Mouse (Mus musculus) myocyte (in vitro differentiated cells): ENCODE measurements around the gene Heg1. TPM values are rescaled to one million over a fixed set of nuclear protein-coding genes. Genes with fewer than 3 reads are reported as not detected.

Experiments used
- H3K27me3 ChIP-seq: one replicate; pipeline ENCODE4 v1.6.1; 2011; ENCODE audit not compliant: control insufficient read depth, insufficient read depth, insufficient read length
- H3K36me3 ChIP-seq: one replicate; pipeline ENCODE4 v1.6.1; 2011; ENCODE audit not compliant: control insufficient read depth, insufficient read depth
- H3K4me2 ChIP-seq: one replicate; pipeline ENCODE4 v1.6.1; 2011; ENCODE audit warnings: low read depth, control low read depth
- H3K4me3 ChIP-seq: one replicate; pipeline ENCODE4 v1.5.1; 2011; ENCODE audit warnings: mild to moderate bottlenecking, control low read depth, moderate library complexity
- H3K79me2 ChIP-seq: one replicate; pipeline ENCODE4 v1.6.1; 2011; ENCODE audit not compliant: control insufficient read depth, insufficient read depth
- H3ac ChIP-seq: one replicate; pipeline ENCODE4 v1.6.1; 2011; ENCODE audit not compliant: control insufficient read depth, insufficient read length
- CEBPB ChIP-seq: IDR thresholded peaks from 2 replicates; pipeline ENCODE4 v1.6.1; 2011; ENCODE audit warnings: mild to moderate bottlenecking, moderate library complexity; ENCODE audit not compliant: poor library complexity, insufficient read depth, severe bottlenecking
- E2F4 ChIP-seq: IDR thresholded peaks from one replicate; pipeline ENCODE4 v1.6.1; 2011; ENCODE audit warnings: mild to moderate bottlenecking, control low read depth, moderate library complexity; ENCODE audit not compliant: insufficient read depth
- MAX ChIP-seq: IDR thresholded peaks from one replicate; pipeline ENCODE4 v1.6.1; 2011; ENCODE audit warnings: low read depth, mild to moderate bottlenecking, control low read depth
- MYOD1 ChIP-seq, 3 experiments: IDR thresholded peaks; one replicate each; pipeline ENCODE4 v1.6.1; 2011; ENCODE audit warnings: control low read depth in 2 of 3, low read depth in 2 of 3, mild to moderate bottlenecking in 2 of 3, moderate library complexity in 1 of 3; ENCODE audit not compliant: insufficient read length in 2 of 3, control insufficient read depth in 1 of 3
- MYOG ChIP-seq, 3 experiments: IDR thresholded peaks; one replicate each; pipeline ENCODE4 v1.6.1; 2011; ENCODE audit warnings: control low read depth in 2 of 3, low read depth in 2 of 3, mild to moderate bottlenecking in 2 of 3; ENCODE audit not compliant: insufficient read length in 2 of 3, control insufficient read depth in 1 of 3, insufficient read depth in 1 of 3
- POLR2A ChIP-seq: IDR thresholded peaks from one replicate; pipeline ENCODE4 v1.6.1; 2011; ENCODE audit warnings: low read depth, mild to moderate bottlenecking, control low read depth, moderate library complexity; ENCODE audit not compliant: insufficient read length
- POLR2AphosphoS2 ChIP-seq: IDR thresholded peaks from one replicate; pipeline ENCODE4 v1.6.1; 2011; ENCODE audit warnings: low read depth, control low read depth; ENCODE audit not compliant: insufficient read length
- REST ChIP-seq: IDR thresholded peaks from one replicate; pipeline ENCODE4 v1.6.1; 2011; ENCODE audit warnings: mild to moderate bottlenecking, control low read depth, moderate library complexity; ENCODE audit not compliant: insufficient read depth, insufficient read length
- SRF ChIP-seq: IDR thresholded peaks from one replicate; pipeline ENCODE4 v1.6.1; 2011; ENCODE audit warnings: low read depth; ENCODE audit not compliant: control insufficient read depth, insufficient read length
- TCF12 ChIP-seq: IDR thresholded peaks from one replicate; pipeline ENCODE4 v1.6.1; 2011; ENCODE audit warnings: mild to moderate bottlenecking, control low read depth; ENCODE audit not compliant: poor library complexity, insufficient read depth, severe bottlenecking
- TCF3 ChIP-seq: IDR thresholded peaks from one replicate; pipeline ENCODE4 v1.6.1; 2011; ENCODE audit warnings: low read depth, control low read depth; ENCODE audit not compliant: insufficient read length
- USF1 ChIP-seq: IDR thresholded peaks from one replicate; pipeline ENCODE4 v1.6.1; 2011; ENCODE audit warnings: low read depth, mild to moderate bottlenecking, control low read depth, moderate library complexity
- polyA plus RNA-seq: library from polyadenylated mRNA; unstranded; fragments of >200 nt; fragmentation: generic; extraction: Trizol; gene quantifications from one replicate; pipeline ENCODE4 v1.2.1, GENCODE M21; 2012; ENCODE audit warnings: missing spikeins

Gene Heg1
- polyA plus RNA-seq, 1 experiment: 28.3 TPM

DNA sequence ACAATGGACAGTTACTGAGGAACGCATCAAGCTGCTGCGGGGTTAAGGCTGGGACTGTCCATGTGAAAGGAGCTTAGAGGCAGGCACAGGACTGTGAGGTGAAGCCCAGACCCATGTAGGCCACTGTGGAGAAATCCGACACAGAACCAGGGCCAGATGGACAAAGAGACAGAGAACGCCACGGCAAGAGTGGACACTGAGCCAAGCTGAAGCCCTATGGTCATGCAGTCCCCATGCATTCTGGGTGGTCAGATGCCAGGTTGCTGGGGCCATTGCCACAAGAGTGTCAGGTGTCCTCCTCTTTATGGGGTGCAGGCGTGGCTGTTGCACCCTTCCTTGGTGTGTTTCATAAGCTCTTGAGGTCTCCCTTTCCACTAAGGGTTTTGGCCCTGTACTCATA is 49.7 kb downstream of the Heg1 start:
- Histone ChIP-seq H3ac (no peak overlapping the region), H3K4me2 (no peak overlapping the region), H3K4me3 (no peak overlapping the region), H3K79me2 (no peaks in the 10 kb centered on the region), H3K27me3 (no peaks in the 10 kb centered on the region), H3K36me3 (peaks cover 28% of the 10 kb centered on the region)
- TF ChIP-seq MYOG (IDR thresholded peaks at IDR 0.05; ENCODE audit: control insufficient read depth in 1 of 3, insufficient read depth in 1 of 3, insufficient read length in 2 of 3, low read depth in 2 of 3) (no peak), MAX (no peak), POLR2AphosphoS2 (no peak), REST (no peak)

DNA sequence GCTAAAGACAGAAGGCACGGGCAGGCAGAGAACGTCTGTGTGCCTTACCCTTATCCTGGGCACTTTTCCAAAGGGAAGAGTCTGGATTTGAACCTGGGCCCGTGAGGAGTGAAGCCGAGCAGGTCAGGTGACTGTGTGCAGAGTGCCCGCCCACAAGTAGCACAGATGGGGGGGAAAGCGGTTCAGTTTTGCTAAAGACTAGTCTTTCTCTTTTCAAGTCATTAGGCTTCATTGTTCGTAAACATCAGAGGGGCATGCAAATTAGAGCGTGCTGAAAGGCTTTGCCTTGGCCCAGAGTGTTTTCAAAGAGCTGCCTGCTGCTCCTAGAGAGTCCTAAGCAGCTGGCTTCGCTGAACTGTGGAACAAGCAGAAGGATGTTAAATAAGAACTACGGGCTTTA is 50.4 kb downstream of the Heg1 start:
- H3K4me2 ChIP-seq: no peak overlapping the region
- H3K4me3 ChIP-seq: no peak overlapping the region
- H3K79me2 ChIP-seq: no peaks in the 10 kb centered on the region
- peaks cover 28% of the 10 kb centered on the region for H3K36me3 ChIP-seq
- no peak overlapping the region for H3ac ChIP-seq
- no peaks in the 10 kb centered on the region for H3K27me3 ChIP-seq
- TF ChIP-seq CEBPB: no peak
- no peak for TF ChIP-seq E2F4
- no peak for TF ChIP-seq TCF12
- TF ChIP-seq MAX: no peak
- no peak for TF ChIP-seq MYOG (IDR thresholded peaks at IDR 0.05; ENCODE audit: control insufficient read depth in 1 of 3, insufficient read depth in 1 of 3, insufficient read length in 2 of 3, low read depth in 2 of 3)
- TF ChIP-seq SRF: no peak
- TF ChIP-seq POLR2A: no peak
- TF ChIP-seq MYOD1 (IDR thresholded peaks at IDR 0.05; ENCODE audit: control insufficient read depth in 1 of 3, insufficient read length in 2 of 3, low read depth in 2 of 3): no peak
- no peak for TF ChIP-seq TCF3

DNA sequence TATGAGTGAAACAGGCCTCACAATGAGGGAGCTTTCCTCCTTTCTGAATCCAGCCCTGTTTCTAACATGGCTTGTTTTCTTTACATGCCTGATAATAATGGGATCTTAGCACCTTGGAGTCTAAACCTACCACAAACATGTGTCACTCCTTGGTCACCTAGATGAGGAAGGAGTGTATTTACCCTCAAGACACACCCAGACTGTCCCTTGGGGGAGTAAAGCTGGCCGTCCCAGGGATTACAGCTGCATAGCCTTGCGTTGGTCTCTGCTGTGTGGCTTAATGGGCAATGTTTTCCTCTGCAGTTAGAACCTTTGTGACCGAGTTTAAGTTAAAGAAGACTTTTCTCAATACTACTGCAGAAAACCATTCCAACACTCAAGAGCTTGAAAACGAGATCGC is 51.1 kb downstream of the Heg1 start:
- TF ChIP-seq REST (no peak), USF1 (no peak), TCF12 (no peak)
- H3K4me2 ChIP-seq: no peak overlapping the region
- H3K79me2 ChIP-seq: no peaks in the 10 kb centered on the region
- no peak overlapping the region for H3K4me3 ChIP-seq
- H3K27me3 ChIP-seq: no peaks in the 10 kb centered on the region
- H3ac ChIP-seq: no peak overlapping the region
- peaks cover 30% of the 10 kb centered on the region for H3K36me3 ChIP-seq

DNA sequence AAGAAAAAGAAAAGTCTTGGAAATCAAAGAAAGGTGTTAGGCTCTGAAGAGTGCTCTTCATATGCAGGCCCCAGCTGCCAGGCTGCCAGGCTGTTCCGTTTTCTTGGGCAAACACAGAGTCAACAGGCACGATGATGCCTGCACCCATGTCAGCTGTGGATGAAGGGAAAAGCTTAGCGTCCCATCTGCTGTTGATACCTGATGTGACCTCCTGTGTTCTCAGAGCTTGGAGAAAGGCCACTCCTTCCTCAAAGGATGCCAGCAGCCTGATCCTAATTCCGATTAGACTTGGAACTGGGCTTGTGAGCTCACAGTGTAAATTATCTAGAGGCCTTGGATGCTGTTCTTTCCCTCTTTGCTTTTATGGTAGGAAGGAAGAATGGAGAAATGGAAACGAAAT is 51.6 kb downstream of the Heg1 start:
- peaks cover 30% of the 10 kb centered on the region for H3K36me3 ChIP-seq

DNA sequence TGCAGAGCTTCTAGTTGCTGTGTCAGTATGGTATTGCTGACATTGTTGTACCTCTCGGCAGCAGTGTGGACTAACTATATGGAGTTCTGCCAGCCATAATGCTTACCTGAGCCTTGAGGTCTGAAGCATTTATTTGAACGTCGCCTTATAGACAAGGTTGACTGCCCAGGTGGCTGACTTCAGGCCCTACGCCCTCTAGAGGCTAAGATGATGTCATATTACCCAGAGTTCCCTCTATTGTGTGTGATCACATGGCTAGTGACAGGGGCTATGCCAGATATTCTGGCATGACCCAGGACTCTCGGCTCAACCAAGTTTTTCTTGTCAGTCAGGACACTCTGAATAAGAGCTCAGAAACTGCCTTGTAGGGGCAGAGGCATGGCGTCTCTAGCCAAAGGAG is 52.6 kb downstream of the Heg1 start:
- Histone ChIP-seq H3ac (no peak overlapping the region), H3K4me2 (no peak overlapping the region), H3K27me3 (no peaks in the 10 kb centered on the region), H3K36me3 (peaks cover 24% of the 10 kb centered on the region), H3K4me3 (no peak overlapping the region), H3K79me2 (no peaks in the 10 kb centered on the region)
- TF ChIP-seq REST: no peak

More for the DNA sequence above, 51.6 kb downstream of the Heg1 start:
- Histone ChIP-seq H3K27me3 (no peaks in the 10 kb centered on the region), H3K4me2 (no peak overlapping the region), H3K4me3 (no peak overlapping the region), H3K79me2 (no peaks in the 10 kb centered on the region), H3ac (no peak overlapping the region)
- no peak for TF ChIP-seq REST
- TF ChIP-seq TCF12: no peak
- no peak for TF ChIP-seq USF1
- no peak for TF ChIP-seq POLR2A
- no peak for TF ChIP-seq CEBPB
- no peak for TF ChIP-seq E2F4
- no peak for TF ChIP-seq MAX
- TF ChIP-seq MYOD1 (IDR thresholded peaks at IDR 0.05; ENCODE audit: control insufficient read depth in 1 of 3, insufficient read length in 2 of 3, low read depth in 2 of 3): no peak
- TF ChIP-seq POLR2AphosphoS2: no peak
- no peak for TF ChIP-seq SRF
- TF ChIP-seq TCF3: no peak
- no peak for TF ChIP-seq MYOG (IDR thresholded peaks at IDR 0.05; ENCODE audit: control insufficient read depth in 1 of 3, insufficient read depth in 1 of 3, insufficient read length in 2 of 3, low read depth in 2 of 3)

DNA sequence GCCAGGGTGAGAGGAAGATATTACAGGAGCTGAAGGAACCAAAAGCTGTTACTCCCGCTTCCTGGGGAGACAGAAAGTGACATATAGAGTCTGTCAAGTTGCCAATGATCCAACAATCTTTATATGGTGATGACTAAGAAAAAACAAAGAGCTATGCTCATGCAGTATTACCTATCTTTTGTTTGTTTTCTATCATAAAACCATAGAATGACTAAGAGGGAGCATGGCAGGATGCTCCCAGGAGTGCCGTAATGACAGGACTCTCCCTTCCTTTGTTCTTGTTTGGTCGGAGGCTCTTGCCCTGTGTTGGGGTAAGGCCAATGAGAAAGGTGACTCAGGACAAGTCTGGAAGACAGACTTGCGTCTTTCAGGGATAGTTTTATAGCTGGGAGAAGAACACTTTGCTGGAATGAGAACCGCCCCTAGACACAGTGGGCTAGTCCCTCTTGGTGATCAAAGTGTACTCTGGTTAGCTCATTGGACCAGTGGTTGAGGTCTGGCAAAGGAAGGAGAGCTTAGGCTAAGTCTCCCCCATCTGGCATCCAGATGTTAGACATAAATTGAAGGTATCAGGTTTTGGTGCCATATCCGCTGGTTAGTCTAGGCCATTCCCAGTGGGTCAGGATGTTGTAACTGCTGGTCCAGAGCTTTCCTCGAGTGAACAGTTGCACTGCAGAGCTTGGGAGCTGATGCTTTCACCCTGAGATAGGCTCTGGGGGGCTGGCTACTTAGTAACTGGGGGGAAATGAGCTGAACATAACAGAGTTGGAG is 55.0 kb downstream of the Heg1 start:
- Histone ChIP-seq H3K4me3 (no peak overlapping the region), H3K27me3 (no peaks in the 10 kb centered on the region), H3K4me2 (peak overlapping the region; percentile 55), H3K79me2 (no peaks in the 10 kb centered on the region), H3K36me3 (peaks cover 16% of the 10 kb centered on the region), H3ac (no peak overlapping the region)
- TF ChIP-seq TCF3 (no peak), TCF12 (peak; percentile 79), SRF (no peak), CEBPB (peak; percentile 69), USF1 (no peak), MYOG (IDR thresholded peaks at IDR 0.05; ENCODE audit: control insufficient read depth in 1 of 3, insufficient read depth in 1 of 3, insufficient read length in 2 of 3, low read depth in 2 of 3) (no peak), MYOD1 (IDR thresholded peaks at IDR 0.05; ENCODE audit: control insufficient read depth in 1 of 3, insufficient read length in 2 of 3, low read depth in 2 of 3) (no peak), MAX (no peak)
